Mouse (Mus musculus) gastrocnemius, postnatal 4 days (tissue): ENCODE results near the gene Ralb. TPM values are rescaled to one million over a fixed set of nuclear protein-coding genes. Genes with fewer than 3 reads are reported as not detected.

ENCODE experiments used
- DNase-seq, 2 experiments: peaks; one replicate each; pipeline ENCODE4 v3.0.0; 2021 to 2022; ENCODE audit warnings: low spot score in 2 of 2, mixed read lengths in 2 of 2
- long read RNA-seq, 2 experiments: library from polyadenylated mRNA; stranded (forward); transcript quantifications; one replicate each; pipeline ENCODE4 v2.0.0; 2021
- total RNA-seq, 2 experiments: library from RNA; stranded (reverse); gene quantifications; 2 replicates each; pipeline ENCODE4 v1.2.3; 2021

The Ralb gene
- 10 to 100 TPM; 41.8 to 43.6 TPM for total RNA-seq
- long read RNA-seq, experiment 1, transcript Ralb-201 (5 exons, 2,289 nt), result major isoform, 111 of 125 reads
- long read RNA-seq, experiment 1, partial matches to known transcripts, result 7 of 125 reads
- long read RNA-seq, experiment 1, other reads (novel, unspliced or antisense), result 7 of 125 reads
- long read RNA-seq, experiment 2, transcript Ralb-201 (5 exons, 2,289 nt), result major isoform, 154 of 172 reads
- long read RNA-seq, experiment 2, partial matches to known transcripts, result 4 of 172 reads
- long read RNA-seq, experiment 2, other reads (novel, unspliced or antisense), result 14 of 172 reads

- peak; percentile 84 to 96 for DNase-seq
These were observed at the start of gene Ralb for GRCm38 (mm10) chr1:119504260-119505062. Gene Ralb, minus strand, starts transcription at chr1:119504794.

- no peak for DNase-seq
These were observed 47.1 kb upstream of the Ralb start for GRCm38 (mm10) chr1:119551651-119552050.

- no peak for DNase-seq
These were observed 45.5 kb upstream of the Ralb start for GRCm38 (mm10) chr1:119550064-119550463.

- no peak for DNase-seq
These were observed 44.7 kb upstream of the Ralb start for GRCm38 (mm10) chr1:119549327-119549689.

GRCm38 (mm10) chr1:119548668-119549326, 44.2 kb upstream of the Ralb start:
- peak; percentile 58 to 73 for DNase-seq

- no peak for DNase-seq
These were observed 41.9 kb upstream of the Ralb start for GRCm38 (mm10) chr1:119546490-119546889.

- no peak for DNase-seq
These were observed 41.1 kb upstream of the Ralb start for GRCm38 (mm10) chr1:119545671-119546070.

GRCm38 (mm10) chr1:119545164-119545563, 40.6 kb upstream of the Ralb start:
- no peak for DNase-seq

GRCm38 (mm10) chr1:119544611-119545155, 40.1 kb upstream of the Ralb start:
- no peak for DNase-seq

- no peak for DNase-seq
These were observed 38.7 kb upstream of the Ralb start for GRCm38 (mm10) chr1:119543316-119543715.

- no peak for DNase-seq
These were observed 37.0 kb upstream of the Ralb start for GRCm38 (mm10) chr1:119541570-119541969.

GRCm38 (mm10) chr1:119540836-119541557, 36.4 kb upstream of the Ralb start:
- no peak for DNase-seq

GRCm38 (mm10) chr1:119539252-119539651, 34.7 kb upstream of the Ralb start:
- no peak for DNase-seq

GRCm38 (mm10) chr1:119537651-119538050, 33.1 kb upstream of the Ralb start:
- no peak for DNase-seq

GRCm38 (mm10) chr1:119536122-119536521, 31.5 kb upstream of the Ralb start:
- no peak for DNase-seq

- no peak for DNase-seq
These were observed 29.7 kb upstream of the Ralb start for GRCm38 (mm10) chr1:119534341-119534740.

- DNase-seq, result no peak
These were observed 28.7 kb upstream of the Ralb start for GRCm38 (mm10) chr1:119533093-119533805.

- no peak for DNase-seq
These were observed 27.6 kb upstream of the Ralb start for GRCm38 (mm10) chr1:119532165-119532564.

GRCm38 (mm10) chr1:119530941-119531340, 26.3 kb upstream of the Ralb start:
- no peak for DNase-seq
